Mouse (Mus musculus): ENCODE data around the gene Tlr6. TPM values are rescaled to one million over a fixed set of nuclear protein-coding genes. Genes with fewer than 3 reads are reported as not detected.

The Tlr6 gene
- 1 to 10 TPM; 1.0 TPM for total RNA-seq (2021)
- long read RNA-seq, experiment 1: 0 reads
- long read RNA-seq, experiment 2: 0 reads

DNA sequence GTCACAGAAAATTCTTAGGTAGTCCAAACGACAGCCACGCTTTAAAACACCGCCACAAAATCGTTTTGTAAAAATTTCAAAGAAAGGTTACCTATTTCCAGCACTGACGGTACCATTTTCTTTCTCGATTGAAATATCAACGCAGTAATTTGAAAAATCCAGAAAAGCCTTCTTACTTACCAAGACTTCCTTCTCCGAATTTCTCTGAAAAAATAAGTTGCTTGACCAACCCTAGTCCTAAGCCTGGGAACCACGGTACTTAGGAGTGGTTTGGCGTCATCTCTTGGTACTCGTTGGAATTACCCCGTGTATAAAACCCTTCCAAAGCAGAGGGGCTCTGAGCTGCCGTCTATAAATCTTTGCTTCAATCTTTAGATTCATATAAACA is at the start of gene Tlr6:
TSS of gene Tlr6 (minus strand) at position 255 of the 388 bp plus-strand sequence.
- intact Hi-C loops (cut with DNase I): loop anchor here (10.0 kb wide), 1 partner anchor 75 kb away; no protein-coding TSS in a partner anchor
- peak in 1 of 2 experiments; percentile 39 for DNase-seq

GRCm38 (mm10) chr5:65006011-65006491 is 46.2 kb upstream of the Tlr6 start:
- intact Hi-C loops (cut with DNase I): loop anchor here (10.0 kb wide), 1 partner anchor 389 kb away; the partner anchor contains the start of genes Lias and Rpl9
- DNase-seq: no peak

GRCm38 (mm10) chr5:65005251-65005650 is 45.4 kb upstream of the Tlr6 start:
- no peak for DNase-seq
- intact Hi-C loops (cut with DNase I): loop anchor here (10.0 kb wide), 1 partner anchor 390 kb away; the partner anchor contains the start of genes Lias and Rpl9

DNA sequence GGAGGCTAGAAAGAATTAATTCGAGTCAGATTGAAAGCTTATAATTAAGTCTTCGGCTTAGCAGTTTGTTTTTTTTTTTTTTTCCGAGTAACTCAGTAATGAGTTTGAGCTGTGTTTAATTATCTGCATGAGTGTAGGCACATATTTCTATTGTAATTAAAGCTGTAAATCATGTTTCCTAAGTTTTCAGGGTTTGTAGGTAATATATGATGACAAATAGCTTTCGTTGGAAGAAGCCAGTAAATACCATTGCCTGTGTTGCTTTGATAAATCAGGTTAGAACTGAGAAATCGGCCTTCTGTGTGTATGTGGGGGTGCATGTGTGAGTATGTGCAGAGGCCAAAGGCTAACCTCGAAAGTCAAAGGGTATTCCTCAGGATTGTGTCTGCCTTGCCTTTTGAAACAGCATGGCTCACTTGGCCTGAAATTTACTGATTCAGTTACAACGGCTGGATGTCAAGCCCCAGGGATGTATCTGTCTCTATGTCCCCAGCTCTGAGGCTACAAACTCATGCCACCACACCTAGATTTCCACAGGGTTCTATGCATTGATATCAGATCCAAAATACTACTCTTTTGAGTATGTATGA is 44.1 kb upstream of the Tlr6 start:
- intact Hi-C loops (cut with DNase I): loop anchor here (2.0 to 10.0 kb wide), 3 partner anchors 209 to 391 kb away; partner anchors contain the start of genes Lias and Rpl9

DNA sequence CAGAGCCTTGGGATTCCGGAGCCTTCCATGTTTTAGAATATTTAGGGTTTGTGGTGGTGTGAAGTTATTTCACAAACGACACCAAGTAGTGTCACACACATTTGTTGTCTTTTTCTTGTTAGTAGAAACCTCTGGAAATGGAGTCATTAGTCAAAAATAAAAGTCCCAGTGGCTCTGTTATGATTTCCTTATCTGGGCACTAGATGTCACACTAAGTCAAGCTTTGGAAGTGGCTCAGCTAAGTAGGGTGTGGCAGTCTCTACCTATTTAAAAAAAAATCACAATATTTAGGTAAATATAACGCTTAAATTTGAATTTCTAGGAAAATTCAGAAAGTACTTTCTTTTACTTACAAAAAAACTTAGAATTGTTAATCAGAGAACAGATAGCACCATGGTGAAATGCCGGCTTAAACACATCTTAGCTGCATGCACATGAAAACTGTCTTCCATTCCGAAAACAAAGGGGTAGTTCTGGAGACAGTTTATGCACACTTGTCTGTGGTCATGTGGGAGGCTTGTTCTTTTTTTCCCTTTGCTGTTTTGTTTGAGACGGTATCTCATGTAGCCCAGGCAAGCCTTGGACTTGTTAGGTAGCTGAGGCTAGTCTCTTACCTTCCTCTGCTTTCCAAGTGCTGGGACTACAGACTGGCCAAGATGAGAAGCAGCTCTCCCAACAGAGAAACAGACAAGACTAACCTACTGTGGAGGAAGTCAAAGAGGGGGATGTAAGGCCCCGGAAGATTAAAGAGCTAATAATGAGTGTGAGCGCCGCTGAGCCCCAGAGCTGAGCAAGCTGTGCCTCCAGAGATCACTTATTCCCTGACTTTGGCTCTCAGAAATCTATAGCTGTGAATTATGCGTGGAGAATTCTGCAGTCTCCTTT is 43.3 kb upstream of the Tlr6 start:
- no peak for DNase-seq
- intact Hi-C loops (cut with DNase I): loop anchor here (2.0 to 10.0 kb wide), 3 partner anchors 210 to 392 kb away; partner anchors contain the start of genes Lias and Rpl9

More for the DNA sequence above, 44.1 kb upstream of the Tlr6 start:
- no peak for DNase-seq

GRCm38 (mm10) chr5:64995408-64995807 is 35.5 kb upstream of the Tlr6 start:
- no peak for DNase-seq
- intact Hi-C loops (cut with DNase I): no loop called here

DNA sequence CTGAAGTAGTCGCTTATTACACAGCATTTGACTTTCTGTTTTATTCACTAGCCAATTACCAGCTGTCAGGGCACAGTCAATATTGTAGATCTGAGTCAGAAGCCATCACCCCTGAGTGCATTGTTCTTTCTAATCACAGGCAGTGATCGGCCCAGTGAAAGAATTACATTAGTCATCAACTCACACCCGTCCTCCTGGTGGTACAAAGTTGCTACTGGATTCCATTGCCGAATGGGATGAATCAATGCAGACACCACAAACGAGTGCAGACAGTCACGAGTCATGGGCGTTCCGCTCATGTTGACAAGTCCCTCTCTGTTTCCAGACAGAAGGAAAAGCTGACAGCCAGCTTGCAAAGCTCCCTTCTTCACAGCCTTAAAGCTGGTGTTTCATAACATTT is 32.6 kb upstream of the Tlr6 start:
- intact Hi-C loops (cut with DNase I): no loop called here
- DNase-seq: no peak

DNA sequence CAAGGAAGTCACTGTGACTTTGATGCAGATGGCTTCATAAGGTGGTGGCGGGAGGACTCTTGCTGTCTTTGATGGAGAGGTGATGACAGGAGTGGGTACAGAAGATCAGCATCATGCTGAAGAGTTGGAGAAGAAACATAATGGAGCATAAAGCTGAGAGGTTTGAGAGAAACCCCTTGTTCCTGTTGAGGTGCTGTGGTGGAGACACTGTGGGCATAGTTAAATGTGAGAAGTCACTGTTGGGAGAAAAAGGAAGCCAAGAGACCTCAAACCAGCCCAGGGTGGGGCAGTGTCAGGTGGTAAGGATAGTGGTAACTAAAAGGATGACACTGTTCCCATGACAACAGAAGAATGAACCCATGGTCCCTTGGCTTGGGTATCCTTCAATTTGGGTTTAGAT is 30.0 kb upstream of the Tlr6 start:
- intact Hi-C loops (cut with DNase I): no loop called here
- DNase-seq: no peak

DNA sequence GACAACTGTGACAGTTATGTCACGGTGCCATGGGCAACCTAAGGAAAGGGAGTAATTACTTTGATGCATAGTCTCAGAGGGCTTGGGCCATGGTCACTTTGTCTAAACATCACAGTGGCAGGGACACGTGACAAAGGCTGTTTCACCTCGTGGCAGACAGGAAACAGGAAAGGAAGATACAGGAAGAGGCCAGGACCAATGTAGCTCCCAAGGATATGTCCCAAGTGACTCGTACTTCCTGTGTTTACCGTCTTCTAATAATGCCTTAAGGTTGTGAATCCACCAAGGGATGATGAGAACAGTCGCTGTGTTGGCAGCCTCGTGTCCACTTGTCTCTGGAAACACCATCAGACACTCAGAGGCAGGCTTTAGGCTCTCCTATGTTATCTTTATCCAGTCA is 26.1 kb upstream of the Tlr6 start:
- intact Hi-C loops (cut with DNase I): no loop called here
- no peak for DNase-seq

- intact Hi-C loops (cut with DNase I): no loop called here
- DNase-seq: no peak
These were observed 17.2 kb upstream of the Tlr6 start for GRCm38 (mm10) chr5:64977128-64977527.

DNA sequence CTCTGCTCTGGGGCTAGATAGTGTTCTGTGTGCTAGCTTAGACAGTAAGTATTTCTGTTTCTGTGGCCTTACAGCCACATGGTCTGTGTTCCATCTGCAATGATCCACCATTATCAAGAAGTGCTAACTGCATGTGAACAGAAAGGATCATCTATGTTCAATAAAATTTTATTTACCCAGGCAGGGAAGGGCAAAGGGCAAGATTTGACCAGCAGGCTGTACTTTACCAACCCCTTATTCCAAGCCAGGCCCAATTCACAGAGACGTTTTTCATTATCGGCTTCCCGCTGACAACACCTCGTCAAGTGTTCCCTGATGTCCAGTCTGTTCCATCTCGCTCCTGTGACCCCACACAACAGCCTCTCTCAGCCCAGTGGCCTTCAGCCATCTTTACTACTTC is 15.2 kb upstream of the Tlr6 start:
- intact Hi-C loops (cut with DNase I): no loop called here
- no peak for DNase-seq

DNA sequence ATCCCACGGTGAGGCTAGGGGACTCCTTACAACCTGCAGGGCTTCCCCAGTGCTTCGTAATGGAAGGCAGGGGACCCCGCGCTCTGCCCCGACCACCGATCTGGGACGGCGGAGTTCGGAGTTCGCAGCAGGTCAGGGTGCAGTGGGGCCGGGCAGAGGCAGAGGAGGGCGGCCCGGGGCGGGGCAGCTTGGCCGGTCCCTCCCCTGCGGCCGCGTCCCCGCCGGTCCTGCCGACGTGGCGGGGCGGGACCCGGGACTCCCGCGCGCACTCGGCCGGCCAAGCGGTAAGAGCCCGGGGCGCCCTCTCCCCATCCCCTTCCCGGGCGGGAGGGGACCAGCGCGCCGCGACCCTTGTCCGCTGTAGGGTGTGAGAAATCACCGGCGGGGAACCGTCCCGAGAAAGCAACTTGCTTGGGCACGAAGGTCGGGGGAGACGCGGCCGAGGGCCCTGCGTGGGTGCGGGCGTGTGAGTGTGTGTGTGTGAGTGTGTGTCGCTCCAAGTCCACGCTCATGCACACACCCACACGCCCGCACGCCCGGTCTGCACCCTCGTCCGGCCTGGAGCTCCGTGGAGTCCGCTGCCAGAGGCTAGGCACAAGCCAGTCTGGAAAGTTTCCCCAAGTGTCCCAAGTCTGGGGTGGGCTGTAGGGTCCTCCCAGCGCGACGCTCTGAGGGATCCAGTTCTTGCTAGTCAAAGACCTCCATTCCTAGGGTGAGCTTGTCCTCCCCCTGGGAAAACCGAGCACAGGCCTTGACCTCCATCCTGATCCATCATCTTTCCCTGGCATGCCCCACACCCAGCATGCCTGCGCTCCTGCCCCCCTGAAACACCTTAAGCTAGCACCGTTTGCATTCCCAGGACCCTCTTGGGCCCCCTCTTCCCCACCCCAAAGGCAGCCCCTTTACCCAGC is 10.2 kb upstream of the Tlr6 start, which contains the start of gene Fam114a1:
TSS of gene Fam114a1 (plus strand) at position 211 of the 911 bp plus-strand sequence.
- peak; percentile 72 to 79 for DNase-seq
- intact Hi-C loops (cut with DNase I): loop anchor here (10.0 kb wide), 1 partner anchor 85 kb away; no protein-coding TSS in a partner anchor

DNA sequence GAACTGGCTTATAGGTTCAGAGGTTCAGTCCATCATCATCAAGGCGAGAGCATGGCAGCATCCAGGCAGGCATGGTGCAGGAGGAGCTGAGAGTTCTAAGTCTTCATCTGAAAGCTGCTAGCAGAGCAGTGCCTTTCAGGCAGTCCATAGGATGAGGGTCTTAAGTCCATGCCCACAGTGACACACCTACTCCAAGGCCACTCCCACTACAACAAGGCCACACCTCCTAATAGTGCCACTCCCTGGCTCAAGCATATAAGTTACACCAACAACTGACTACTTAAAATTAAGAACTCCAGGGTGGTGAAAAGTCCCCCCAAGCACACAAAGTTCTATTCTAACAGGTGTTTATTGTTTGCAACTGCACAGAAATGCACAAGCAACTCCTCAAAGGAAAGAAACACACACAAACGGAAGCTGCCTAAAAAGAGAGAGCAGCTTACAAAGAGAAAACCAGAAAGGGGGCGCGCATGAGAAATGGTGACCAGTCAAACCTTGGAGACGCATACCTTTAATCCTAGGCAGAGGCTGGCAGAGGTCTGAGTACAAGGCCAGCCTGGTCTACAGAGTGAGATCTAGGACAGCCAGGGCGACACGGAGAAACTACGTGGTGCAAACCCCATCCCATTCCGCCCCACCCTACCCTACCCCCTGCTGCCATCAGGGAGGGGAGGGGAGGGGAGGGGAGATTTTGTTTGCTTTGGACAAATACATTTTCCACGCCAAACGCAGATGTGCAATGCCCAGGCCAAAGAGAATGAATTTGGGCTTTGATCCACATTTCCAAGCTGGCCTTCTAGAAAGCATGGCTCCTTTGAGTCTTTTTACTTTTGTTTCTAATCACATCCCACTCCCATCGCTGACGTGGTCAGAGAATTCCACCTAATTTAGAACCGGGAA is 9.3 kb upstream of the Tlr6 start:
- intact Hi-C loops (cut with DNase I): loop anchor here (10.0 kb wide), 1 partner anchor 84 kb away; no protein-coding TSS in a partner anchor
- DNase-seq: no peak

- no peak for DNase-seq
These were observed 3.8 kb upstream of the Tlr6 start for GRCm38 (mm10) chr5:64963735-64964134.

DNA sequence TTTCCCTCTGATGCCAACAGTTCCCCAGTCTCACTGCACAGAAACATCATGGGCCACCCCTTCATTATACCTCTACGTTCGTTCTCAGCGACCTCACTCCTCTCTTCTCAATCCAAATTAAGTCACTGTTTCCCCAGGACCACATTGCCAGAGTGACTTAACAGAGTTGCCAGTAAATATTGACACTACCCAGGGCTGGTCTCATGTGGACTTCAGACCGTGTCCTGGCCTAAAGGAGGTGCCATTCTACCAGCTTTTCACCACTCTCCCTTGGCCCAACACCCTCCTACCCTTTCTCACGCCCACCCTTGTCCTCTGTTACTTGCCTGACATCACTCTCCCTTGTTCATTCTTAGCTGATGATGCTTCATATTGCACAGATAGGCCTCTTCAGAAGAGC is 3.4 kb upstream of the Tlr6 start:
- DNase-seq: no peak
- intact Hi-C loops (cut with DNase I): loop anchor here (10.0 kb wide), 1 partner anchor 78 kb away; no protein-coding TSS in a partner anchor

More at GRCm38 (mm10) chr5:64963735-64964134, 3.8 kb upstream of the Tlr6 start:
- intact Hi-C loops (cut with DNase I): loop anchor here (10.0 kb wide), 1 partner anchor 79 kb away; no protein-coding TSS in a partner anchor

- intact Hi-C loops (cut with DNase I): loop anchor here (10.0 kb wide), 1 partner anchor 76 kb away; no protein-coding TSS in a partner anchor
- no peak for DNase-seq
These were observed 1.0 kb upstream of the Tlr6 start for GRCm38 (mm10) chr5:64960857-64961391.

- DNase-seq: no peak
- intact Hi-C loops (cut with DNase I): no loop called here
These were observed 680 bp downstream of the Tlr6 start for GRCm38 (mm10) chr5:64958991-64959842.

Measured in gastrocnemius, postnatal 36 days (tissue).